Mouse (Mus musculus): ENCODE results near the gene Gal3st4. TPM values are rescaled to one million over a fixed set of nuclear protein-coding genes. Genes with fewer than 3 reads are reported as not detected.

Gal3st4 gene
- total RNA-seq (2021) = 1 to 10 TPM; 3.2 to 3.7 TPM
- long read RNA-seq, experiment 1, partial matches to known transcripts = 1 of 3 reads
- long read RNA-seq, experiment 1, other reads (novel, unspliced or antisense) = 1 of 3 reads
- long read RNA-seq, experiment 2, partial matches to known transcripts = 0 of 5 reads
- long read RNA-seq, experiment 2, other reads (novel, unspliced or antisense) = 1 of 5 reads

DNA sequence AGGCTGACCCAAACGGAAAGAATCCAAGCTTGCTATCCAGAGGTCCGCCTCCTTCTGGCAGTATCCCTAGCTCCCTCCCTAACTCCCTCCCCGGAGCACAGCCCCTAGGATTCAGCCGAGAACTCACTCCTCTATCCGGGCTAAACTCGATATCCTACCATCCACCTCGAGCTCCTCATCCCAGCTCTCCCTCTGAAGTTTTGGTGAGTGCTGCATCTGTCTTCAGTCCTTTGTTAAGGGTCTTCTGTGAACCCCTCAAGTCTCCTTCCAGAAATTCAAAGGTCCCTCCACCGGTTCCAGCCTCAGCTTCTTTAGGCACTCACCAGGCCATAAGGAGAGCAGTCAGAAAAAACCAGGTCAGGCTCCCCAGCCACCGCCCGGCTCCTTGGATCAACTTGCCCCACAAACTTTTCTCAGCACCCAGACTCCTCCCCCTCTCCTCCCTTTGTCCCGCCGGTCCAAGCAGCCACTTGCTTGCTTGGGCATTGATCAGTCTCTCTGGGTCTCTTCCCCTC, at the start of gene Gal3st4:
Gene Gal3st4, minus strand, starts transcription at position 432 of the 515 bp plus-strand sequence.
- Histone ChIP-seq H3K4me3 (peak within 1 kb of the TSS; percentile 35), H3K27ac (peak within 1 kb of the TSS; percentile 75; the same call in 1 of the 2 replicates)
- DNase-seq (ENCODE audit: low spot score in 2 of 2) = no peak
- no peak for TF ChIP-seq CTCF (conservative IDR thresholded peaks at IDR 0.05)

DNA sequence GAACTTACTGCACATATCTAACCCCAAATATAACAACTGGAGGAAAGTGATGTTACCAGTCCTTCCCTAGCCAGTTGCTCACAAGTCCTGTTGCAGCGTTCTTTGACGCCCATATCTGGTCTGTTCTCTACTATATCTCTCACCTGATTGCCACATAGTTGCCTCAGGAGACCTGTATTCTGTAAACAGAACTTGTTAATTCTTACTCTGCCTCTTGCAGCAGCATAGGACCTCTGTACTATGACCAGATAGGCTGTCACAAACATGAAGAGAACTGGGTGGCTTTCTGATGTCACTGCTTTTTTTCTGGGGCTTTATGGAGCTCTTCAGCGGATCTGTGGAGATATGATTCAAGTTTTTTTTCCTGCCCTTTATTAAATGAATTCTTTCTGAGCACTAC, 40.2 kb upstream of the Gal3st4 start:
- no peak for DNase-seq (ENCODE audit: low spot score in 2 of 2)
- Histone ChIP-seq H3K27ac (no peak overlapping the region), H3K4me3 (no peak overlapping the region)
- TF ChIP-seq CTCF (conservative IDR thresholded peaks at IDR 0.05) = no peak

DNA sequence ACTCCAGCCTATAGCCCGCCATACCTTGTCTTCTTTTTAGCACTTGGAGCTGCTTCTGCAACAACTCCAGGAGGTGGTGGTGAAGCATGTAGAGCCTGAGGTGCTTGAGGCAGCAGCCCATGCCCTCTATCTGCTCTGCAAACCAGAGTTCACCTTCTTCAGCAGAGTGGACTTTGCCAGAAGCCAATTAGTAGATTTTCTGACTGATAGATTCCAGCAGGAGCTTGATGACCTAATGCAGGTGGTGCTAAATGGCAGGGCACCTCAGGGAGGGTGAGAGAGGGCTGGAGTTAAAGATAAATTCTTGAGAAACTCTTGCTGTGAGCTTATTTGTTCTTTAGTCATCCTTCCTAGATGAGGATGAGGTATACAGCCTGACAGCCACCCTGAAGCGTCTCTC, 27.0 kb upstream of the Gal3st4 start:
- H3K27ac ChIP-seq = no peak overlapping the region
- DNase-seq (ENCODE audit: low spot score in 2 of 2) = no peak
- no peak overlapping the region for H3K4me3 ChIP-seq
- no peak for TF ChIP-seq CTCF (conservative IDR thresholded peaks at IDR 0.05)

DNA sequence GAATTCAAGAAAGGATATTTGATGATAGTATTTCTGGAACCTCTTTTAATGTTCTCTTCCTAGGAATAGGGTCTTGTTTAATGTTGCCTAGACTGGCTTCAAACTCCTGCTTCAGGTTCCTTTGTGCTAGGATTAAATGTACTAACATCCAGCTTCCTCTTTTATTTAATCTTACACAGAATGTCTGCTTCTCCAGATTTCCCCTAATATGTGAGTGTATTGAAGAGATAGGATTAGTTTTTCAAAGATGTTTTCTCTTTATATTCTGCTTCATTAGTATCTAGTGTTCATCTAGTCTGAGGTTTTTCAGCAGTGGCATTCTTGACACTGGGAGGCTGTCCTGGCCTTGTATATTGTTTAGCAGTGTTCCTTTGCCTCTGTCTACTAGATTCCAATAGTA, 21.5 kb upstream of the Gal3st4 start:
- Histone ChIP-seq H3K27ac (no peak overlapping the region), H3K4me3 (no peak overlapping the region)
- DNase-seq (ENCODE audit: low spot score in 2 of 2) = no peak
- no peak for TF ChIP-seq CTCF (conservative IDR thresholded peaks at IDR 0.05)

DNA sequence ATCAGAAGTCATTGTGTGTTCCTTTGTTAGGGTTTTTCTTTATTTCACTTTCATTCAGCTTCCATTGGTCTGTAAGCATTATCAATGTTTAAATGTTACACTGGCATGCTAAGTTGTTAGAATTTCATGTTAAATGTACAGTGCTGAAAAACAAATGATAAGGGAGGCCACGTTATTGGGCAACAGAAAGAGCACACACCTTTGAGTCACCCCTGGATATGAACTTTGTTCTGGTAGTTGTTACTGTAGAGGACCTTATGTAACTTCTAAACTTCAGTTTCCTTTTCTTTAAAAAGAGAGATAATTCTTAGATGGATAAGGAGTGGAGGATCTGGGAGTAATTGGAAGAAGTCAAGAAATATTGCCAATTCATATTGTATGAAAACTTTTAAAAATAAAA, 19.0 kb upstream of the Gal3st4 start:
- no peak for TF ChIP-seq CTCF (conservative IDR thresholded peaks at IDR 0.05)
- no peak overlapping the region for H3K4me3 ChIP-seq
- no peak for DNase-seq (ENCODE audit: low spot score in 2 of 2)
- H3K27ac ChIP-seq = no peak overlapping the region

DNA sequence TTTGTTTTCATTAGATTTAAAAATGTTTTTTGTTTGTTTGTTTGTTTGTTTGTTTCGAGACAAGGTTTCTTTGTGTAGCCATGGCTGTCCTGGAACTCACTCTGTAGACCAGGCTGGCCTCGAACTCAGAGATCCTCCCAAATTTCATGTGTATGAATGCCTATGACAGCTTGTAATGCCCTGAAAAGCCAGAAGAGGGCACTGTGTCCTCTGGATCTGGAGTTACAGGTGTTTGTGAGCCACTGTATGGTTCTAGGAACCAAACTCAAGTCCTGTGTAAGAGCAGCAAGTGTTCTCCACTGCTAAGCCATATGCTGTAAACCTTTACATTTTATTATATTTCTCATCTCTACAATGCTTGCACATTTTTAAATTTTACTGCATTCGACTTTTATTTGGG, 15.2 kb upstream of the Gal3st4 start:
- no peak overlapping the region for H3K4me3 ChIP-seq
- DNase-seq (ENCODE audit: low spot score in 2 of 2) = no peak
- no peak overlapping the region for H3K27ac ChIP-seq
- peak; percentile 40 for TF ChIP-seq CTCF (conservative IDR thresholded peaks at IDR 0.05)

DNA sequence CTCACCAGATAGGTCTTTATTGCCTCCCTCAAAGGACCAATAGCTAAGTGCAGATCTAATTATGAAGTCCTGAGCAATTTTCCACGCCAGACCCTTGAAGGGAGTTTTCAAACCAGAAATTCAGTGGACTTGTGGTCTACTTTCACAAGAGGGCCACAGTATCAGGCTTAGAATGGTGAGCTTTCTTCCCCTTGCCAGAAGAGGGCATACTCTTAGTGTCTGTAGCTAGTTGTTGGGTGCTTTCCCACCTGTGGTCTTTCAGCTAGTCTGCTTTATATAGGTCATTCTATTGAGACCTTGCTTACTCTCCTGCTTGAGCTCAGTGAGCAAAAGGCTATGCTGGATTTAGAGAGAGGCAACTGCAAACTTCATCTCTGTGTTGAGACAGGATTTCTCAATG, 10.9 kb upstream of the Gal3st4 start:
- no peak for DNase-seq (ENCODE audit: low spot score in 2 of 2)
- Histone ChIP-seq H3K27ac (no peak overlapping the region), H3K4me3 (no peak overlapping the region)
- peak; percentile 56 for TF ChIP-seq CTCF (conservative IDR thresholded peaks at IDR 0.05)

DNA sequence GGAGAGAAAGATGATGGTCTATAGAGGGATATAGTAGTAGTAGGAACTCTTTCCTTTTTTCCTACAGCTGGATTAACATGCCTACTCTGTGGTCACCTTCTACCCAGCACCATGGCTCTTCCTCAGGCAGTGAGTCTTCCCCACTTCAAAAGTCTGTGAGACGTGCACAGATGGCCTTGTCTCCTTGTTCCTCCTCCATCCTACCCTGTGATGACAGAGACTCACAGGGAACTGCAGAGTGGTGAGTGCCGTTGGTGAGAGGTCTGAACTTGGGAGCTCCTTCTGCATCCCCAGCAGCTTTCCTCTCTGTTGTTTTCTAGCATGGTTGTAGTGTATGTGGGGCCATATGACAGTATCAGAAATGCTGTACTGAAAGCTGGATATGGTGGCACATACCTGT, 9.2 kb upstream of the Gal3st4 start:
- H3K4me3 ChIP-seq = no peak overlapping the region
- H3K27ac ChIP-seq = no peak overlapping the region
- DNase-seq (ENCODE audit: low spot score in 2 of 2) = no peak
- no peak for TF ChIP-seq CTCF (conservative IDR thresholded peaks at IDR 0.05)

DNA sequence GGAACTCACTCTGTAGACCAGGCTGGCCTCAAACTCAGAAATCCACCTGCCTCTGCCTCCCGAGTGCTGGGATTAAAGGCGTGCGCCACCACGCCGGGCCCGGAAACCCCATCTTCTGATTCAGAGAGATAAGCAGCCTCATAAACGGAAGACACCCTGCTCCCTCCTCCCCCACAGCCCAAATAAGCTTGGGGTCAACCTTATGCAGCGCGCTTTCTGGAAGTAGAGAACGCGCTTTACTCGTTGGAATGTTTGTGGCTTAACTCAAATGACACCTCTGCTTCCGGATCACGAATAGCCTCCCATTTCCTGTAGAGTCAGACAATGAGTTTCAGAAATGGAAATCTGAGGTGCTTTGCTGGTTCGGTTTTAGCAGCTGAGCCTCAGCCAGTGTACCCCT, 8.2 kb upstream of the Gal3st4 start:
- Histone ChIP-seq H3K27ac (no peak overlapping the region), H3K4me3 (no peak overlapping the region)
- DNase-seq (ENCODE audit: low spot score in 2 of 2) = no peak
- no peak for TF ChIP-seq CTCF (conservative IDR thresholded peaks at IDR 0.05)

DNA sequence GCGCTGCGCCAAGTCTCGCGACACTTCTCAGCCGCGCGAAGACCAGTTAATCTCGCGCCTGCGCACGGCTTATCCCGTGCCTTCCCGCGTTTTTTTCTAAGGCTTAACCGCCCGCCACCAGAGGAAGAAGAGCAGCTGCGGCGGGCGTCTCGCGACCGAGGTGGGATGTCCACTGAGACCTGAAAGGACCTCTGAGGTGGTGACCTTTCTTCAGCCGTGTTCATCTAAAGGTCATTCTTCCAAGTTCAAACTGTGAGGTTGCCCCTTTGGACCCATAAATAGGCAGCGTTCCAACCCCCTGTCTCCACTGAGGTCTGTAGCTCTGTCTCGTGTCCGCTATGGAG, 7.8 kb upstream of the Gal3st4 start:
- H3K27ac ChIP-seq = no peak overlapping the region
- no peak for DNase-seq (ENCODE audit: low spot score in 2 of 2)
- peak overlapping the region; percentile 54 for H3K4me3 ChIP-seq
- TF ChIP-seq CTCF (conservative IDR thresholded peaks at IDR 0.05) = no peak

DNA sequence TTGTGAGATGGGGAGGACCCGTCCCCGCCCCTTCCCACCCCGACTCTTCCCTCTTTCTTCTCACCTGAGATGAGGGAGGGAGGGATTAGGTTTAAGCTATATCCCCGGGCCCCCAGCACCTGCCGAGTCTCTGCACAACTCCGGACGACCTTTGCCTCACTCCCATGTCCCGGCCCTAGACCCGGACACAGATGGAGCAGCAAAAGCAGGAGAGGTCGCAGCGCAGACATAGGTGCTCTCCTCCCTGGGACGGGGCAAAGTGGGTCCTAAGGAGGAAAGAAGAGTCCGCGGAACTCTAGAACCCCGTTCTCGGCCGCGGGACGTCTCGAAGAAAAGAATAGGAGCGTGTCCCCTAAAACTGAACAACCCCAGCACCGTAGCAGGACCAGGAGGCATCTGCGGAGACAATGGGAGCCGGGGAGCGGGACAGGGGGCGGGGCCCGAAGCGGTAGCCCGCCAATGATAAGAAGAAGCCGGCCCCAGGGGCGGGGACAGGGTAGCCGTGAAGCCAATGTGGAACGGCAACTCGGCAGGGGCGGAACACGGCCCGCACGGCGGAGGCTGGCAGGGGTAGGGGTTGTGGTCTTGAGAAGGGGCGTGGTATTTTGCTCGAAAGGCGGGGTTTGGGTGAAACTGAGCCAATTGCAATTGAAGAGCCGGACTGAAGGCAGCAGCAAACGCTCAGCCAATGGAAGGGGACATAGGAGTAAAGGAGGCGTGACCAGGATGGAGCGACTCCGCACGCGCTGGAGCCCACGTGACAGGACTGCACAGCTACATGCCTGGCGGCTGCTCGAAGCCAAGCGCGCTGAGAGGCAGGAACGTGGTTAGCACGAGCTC, 7.2 kb upstream of the Gal3st4 start, which contains the start of the genes Gm43720, Gpc2 and Stag3:
Gene Gm43720, minus strand, starts transcription at position 374 of the 840 bp plus-strand sequence.
Gene Gpc2, minus strand, starts transcription at position 421 of the 840 bp plus-strand sequence.
Gene Stag3, plus strand, starts transcription at position 656 of the 840 bp plus-strand sequence.
- DNase-seq (ENCODE audit: low spot score in 2 of 2) = peak; percentile 73 to 83
- TF ChIP-seq CTCF (conservative IDR thresholded peaks at IDR 0.05) = no peak
- H3K4me3 ChIP-seq = peak within 1 kb of the TSS; percentile 54
- H3K27ac ChIP-seq = no peak within 1 kb of the TSS

DNA sequence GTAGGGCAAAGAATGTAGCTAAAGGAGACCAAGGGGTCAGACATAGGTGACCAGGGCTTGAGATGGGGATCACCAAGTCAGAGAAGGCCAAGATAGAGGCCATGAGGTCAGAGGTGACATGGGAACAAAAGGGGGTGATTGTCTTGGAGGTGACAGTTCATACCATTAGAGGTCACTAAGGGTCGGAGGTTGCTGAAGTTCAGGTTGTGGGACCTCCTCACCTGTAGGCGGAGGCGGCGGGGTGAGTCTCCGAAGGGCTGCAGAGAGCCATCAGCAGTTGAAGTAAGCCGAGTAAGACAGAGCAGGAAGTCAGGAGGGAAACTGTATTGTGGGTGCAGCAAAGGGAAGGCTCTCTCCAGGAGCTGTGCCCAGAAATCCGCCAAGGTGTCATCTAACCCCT, 5.4 kb upstream of the Gal3st4 start:
- no peak for TF ChIP-seq CTCF (conservative IDR thresholded peaks at IDR 0.05)
- H3K27ac ChIP-seq = no peak overlapping the region
- H3K4me3 ChIP-seq = no peak overlapping the region
- DNase-seq (ENCODE audit: low spot score in 2 of 2) = no peak

DNA sequence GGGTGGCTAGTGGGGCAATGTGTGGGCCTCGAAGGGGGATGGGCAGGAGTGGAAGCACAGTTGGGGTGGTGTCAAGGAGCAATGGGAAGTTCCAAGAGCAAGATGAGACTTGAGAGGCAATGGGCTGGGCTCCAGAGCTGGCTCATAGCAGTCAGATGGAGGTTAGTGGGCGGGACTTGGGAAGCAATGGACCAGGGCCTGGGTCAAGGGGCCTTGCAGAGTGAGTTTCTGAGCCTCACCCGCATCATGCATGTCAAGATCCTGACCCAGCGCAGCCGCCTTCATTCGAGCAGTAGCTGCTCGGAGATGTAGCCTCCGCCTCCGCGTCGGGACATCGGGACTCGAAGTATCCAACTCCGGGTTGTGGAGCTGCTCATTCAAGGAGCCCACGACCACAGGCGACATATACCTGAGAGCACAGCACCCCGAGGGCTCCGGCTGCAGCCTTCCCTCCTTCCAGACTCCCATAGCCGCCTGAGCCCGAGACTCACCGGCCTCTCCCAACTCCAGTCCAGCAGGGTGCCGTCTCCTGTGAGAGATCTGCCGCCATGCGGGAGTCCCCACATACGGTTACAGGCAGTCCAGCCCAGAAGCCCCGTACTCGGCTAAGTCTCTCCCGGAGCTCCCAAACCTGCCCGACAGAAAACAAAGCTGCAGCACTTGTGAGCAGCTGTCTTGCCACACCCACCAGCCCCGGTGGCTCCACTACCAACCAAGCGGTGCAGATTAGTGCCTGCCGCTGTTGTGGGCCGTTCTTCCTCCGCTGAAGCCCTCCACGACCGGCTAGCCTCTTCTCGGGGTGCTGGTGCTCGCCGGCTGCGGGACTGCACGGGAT, 2.8 kb upstream of the Gal3st4 start:
- H3K4me3 ChIP-seq = no peak overlapping the region; the same call in 1 of the 2 replicates
- H3K27ac ChIP-seq = no peak overlapping the region
- DNase-seq (ENCODE audit: low spot score in 2 of 2) = no peak
- TF ChIP-seq CTCF (conservative IDR thresholded peaks at IDR 0.05) = no peak
